Mouse (Mus musculus): ENCODE data around the gene H2al1m. TPM values are rescaled to one million over a fixed set of nuclear protein-coding genes. Genes with fewer than 3 reads are reported as not detected.
"Not testable (repeated sequence)": the region's sequence is repeated elsewhere in the genome, so short reads cannot be mapped to it uniquely, and the experiment has no call there.

H2al1m gene
- polyA plus RNA-seq, 1 experiment from 2014 or later = not detected

GRCm38 (mm10) chrX:9303455-9303854, 19.9 kb downstream of the H2al1m start:
- no peak overlapping the region for H3K9ac ChIP-seq
- no peaks in the 10 kb centered on the region for H3K27me3 ChIP-seq (ENCODE audit: control insufficient read depth, insufficient read depth, low read length)
- no peak for DNase-seq (ENCODE audit: low spot score)
- H3K36me3 ChIP-seq (replicated peaks; ENCODE audit: control insufficient read depth, insufficient read depth) = no peaks in the 10 kb centered on the region
- no peak for ATAC-seq (ENCODE audit: low FRiP score)
- no peak overlapping the region for H3K4me2 ChIP-seq (replicated peaks)
- H3K4me3 ChIP-seq (replicated peaks; ENCODE audit: low read length) = no peak overlapping the region
- H3K9me3 ChIP-seq (ENCODE audit: control insufficient read depth, low read length) = no peaks in the 10 kb centered on the region
- WGBS = 56% methylated on average over 1 of the region's 1 CpGs
- H3K4me1 ChIP-seq (replicated peaks; ENCODE audit: control insufficient read depth, insufficient read depth, low read length) = no peaks in the 10 kb centered on the region
- H3K27ac ChIP-seq = no peak overlapping the region

- not testable (repeated sequence) for H3K4me3 ChIP-seq (replicated peaks; ENCODE audit: low read length); DNase-seq (ENCODE audit: low spot score); H3K36me3 ChIP-seq (replicated peaks; ENCODE audit: control insufficient read depth, insufficient read depth); H3K9me3 ChIP-seq (ENCODE audit: control insufficient read depth, low read length); H3K4me1 ChIP-seq (replicated peaks; ENCODE audit: control insufficient read depth, insufficient read depth, low read length); H3K27ac ChIP-seq; H3K27me3 ChIP-seq (ENCODE audit: control insufficient read depth, insufficient read depth, low read length); ATAC-seq (ENCODE audit: low FRiP score); H3K9ac ChIP-seq; H3K4me2 ChIP-seq (replicated peaks)
These were observed 32.9 kb downstream of the H2al1m start for GRCm38 (mm10) chrX:9316457-9316856.

- not testable (repeated sequence) for H3K36me3 ChIP-seq (replicated peaks; ENCODE audit: control insufficient read depth, insufficient read depth); DNase-seq (ENCODE audit: low spot score); H3K9ac ChIP-seq; ATAC-seq (ENCODE audit: low FRiP score); H3K4me2 ChIP-seq (replicated peaks); H3K27ac ChIP-seq; H3K27me3 ChIP-seq (ENCODE audit: control insufficient read depth, insufficient read depth, low read length); H3K9me3 ChIP-seq (ENCODE audit: control insufficient read depth, low read length); H3K4me3 ChIP-seq (replicated peaks; ENCODE audit: low read length); H3K4me1 ChIP-seq (replicated peaks; ENCODE audit: control insufficient read depth, insufficient read depth, low read length)
- WGBS = 93% methylated on average over 19 of the region's 26 CpGs
These were observed 44.4 kb downstream of the H2al1m start for GRCm38 (mm10) chrX:9327954-9328353.

- DNase-seq (ENCODE audit: low spot score); H3K4me3 ChIP-seq (replicated peaks; ENCODE audit: low read length); H3K9me3 ChIP-seq (ENCODE audit: control insufficient read depth, low read length); H3K9ac ChIP-seq; H3K4me1 ChIP-seq (replicated peaks; ENCODE audit: control insufficient read depth, insufficient read depth, low read length); H3K36me3 ChIP-seq (replicated peaks; ENCODE audit: control insufficient read depth, insufficient read depth); H3K4me2 ChIP-seq (replicated peaks); ATAC-seq (ENCODE audit: low FRiP score); H3K27ac ChIP-seq; H3K27me3 ChIP-seq (ENCODE audit: control insufficient read depth, insufficient read depth, low read length): not testable (repeated sequence)
- whole genome bisulfite sequencing = 90% methylated on average over 12 of the region's 12 CpGs
These were observed 48.9 kb downstream of the H2al1m start for GRCm38 (mm10) chrX:9332366-9332962.

- not testable (repeated sequence) for DNase-seq (ENCODE audit: low spot score)
These were observed 49.5 kb downstream of the H2al1m start for GRCm38 (mm10) chrX:9333035-9333434.

More at GRCm38 (mm10) chrX:9333035-9333434, 49.5 kb downstream of the H2al1m start:
- WGBS = 65% methylated on average over 2 of the region's 2 CpGs
- H3K27ac ChIP-seq; ATAC-seq (ENCODE audit: low FRiP score); H3K9ac ChIP-seq; H3K36me3 ChIP-seq (replicated peaks; ENCODE audit: control insufficient read depth, insufficient read depth); H3K27me3 ChIP-seq (ENCODE audit: control insufficient read depth, insufficient read depth, low read length); H3K4me2 ChIP-seq (replicated peaks); H3K4me1 ChIP-seq (replicated peaks; ENCODE audit: control insufficient read depth, insufficient read depth, low read length); H3K4me3 ChIP-seq (replicated peaks; ENCODE audit: low read length); H3K9me3 ChIP-seq (ENCODE audit: control insufficient read depth, low read length): not testable (repeated sequence)

Other genes with a start within 250 kb of the H2al1m start
- not detected in 2 replicates for gene Fthl17f, start 220.7 kb upstream of the H2al1m start, polyA plus RNA-seq (2014; fragmentation: Nextera tagmentation; extraction: Ambion mirVana)
- gene 4930402K13Rik, start 179.2 kb upstream of the H2al1m start, polyA plus RNA-seq (2014; fragmentation: Nextera tagmentation; extraction: Ambion mirVana) = not detected in 2 replicates
- 4.0 and 4.1 TPM in 2 replicates for gene Lancl3, start 83.9 kb upstream of the H2al1m start, polyA plus RNA-seq (2014; fragmentation: Nextera tagmentation; extraction: Ambion mirVana)
- gene Gm14862, start 26.9 kb upstream of the H2al1m start, polyA plus RNA-seq (2014; fragmentation: Nextera tagmentation; extraction: Ambion mirVana) = not detected in 2 replicates
- 7.0 and 7.2 TPM in 2 replicates for gene Xk, start 11.0 kb upstream of the H2al1m start, polyA plus RNA-seq (2014; fragmentation: Nextera tagmentation; extraction: Ambion mirVana)
- gene H2al1k, start 66.9 kb downstream of the H2al1m start, polyA plus RNA-seq (2014; fragmentation: Nextera tagmentation; extraction: Ambion mirVana) = not detected in 2 replicates
- gene Cybb, start 204.0 kb downstream of the H2al1m start, polyA plus RNA-seq (2014; fragmentation: Nextera tagmentation; extraction: Ambion mirVana) = 0.62 and 0.86 TPM in 2 replicates